Mouse (Mus musculus) limb, embryonic 13.5 days (tissue): ENCODE data around the gene Gtf2ird2. TPM values are rescaled to one million over a fixed set of nuclear protein-coding genes. Genes with fewer than 3 reads are reported as not detected.
A peak's percentile ranks its signal among the peaks of the same experiment; 100 is the strongest.

ENCODE experiments used
- ATAC-seq: fragments of 200-750 bp; cut with Nextera tagmentation; 2 replicates; pipeline ENCODE4 v1.8.0; 2017; ENCODE audit warnings: low read depth, moderate number of reproducible peaks, moderate TSS enrichment; ENCODE audit not compliant: low FRiP score
- H3K27ac ChIP-seq: fragments of 300-500 bp; sonication (generic); 2 replicates; pipeline ENCODE4 v1.5.1; 2015; ENCODE audit warnings: inconsistent platforms, mild to moderate bottlenecking, moderate library complexity
- H3K27me3 ChIP-seq: fragments of 300-500 bp; sonication (generic); 2 replicates; pipeline ENCODE4 v1.6.1; 2015; ENCODE audit warnings: mild to moderate bottlenecking, inconsistent platforms
- H3K36me3 ChIP-seq: fragments of 300-500 bp; sonication (generic); 2 replicates; pipeline ENCODE4 v1.6.1; 2015; ENCODE audit warnings: inconsistent platforms, mild to moderate bottlenecking, moderate library complexity
- H3K4me1 ChIP-seq: fragments of 300-500 bp; sonication (generic); 2 replicates; pipeline ENCODE4 v1.6.1; 2015; ENCODE audit warnings: inconsistent platforms
- H3K4me2 ChIP-seq: fragments of 300-500 bp; sonication (generic); replicated peaks from 2 replicates; pipeline ENCODE4 v1.6.1; 2015; ENCODE audit warnings: inconsistent platforms, mild to moderate bottlenecking, moderate library complexity
- H3K4me3 ChIP-seq: fragments of 300-500 bp; sonication (generic); 2 replicates; pipeline ENCODE4 v1.5.1; 2015; ENCODE audit warnings: moderate library complexity, mild to moderate bottlenecking, inconsistent platforms
- H3K9ac ChIP-seq: fragments of 300-500 bp; sonication (generic); 2 replicates; pipeline ENCODE4 v1.6.1; 2015; ENCODE audit warnings: mild to moderate bottlenecking, inconsistent platforms
- H3K9me3 ChIP-seq: fragments of 300-500 bp; sonication (generic); 2 replicates; pipeline ENCODE4 v1.6.1; 2016; ENCODE audit warnings: inconsistent platforms
- WGBS: fragments of 180-500 bp; shearing (Covaris S2); methylation state at CpG from one replicate; pipeline ENCODE4 v1.1.7; 2015; 5-methylcytosine and 5-hydroxymethylcytosine counted together
- polyA plus RNA-seq: library from polyadenylated mRNA; unstranded; fragments of >200 nt; fragmentation: Nextera tagmentation; extraction: Ambion mirVana; gene quantifications from 2 replicates; pipeline ENCODE4 v1.2.1, GENCODE M21; 2015

Gene Gtf2ird2
- polyA plus RNA-seq: 11.0 and 11.9 TPM in 2 replicates

GRCm38 (mm10) chr5:134183880-134184808 is at the start of gene Gtf2ird2:
TSS of gene Gtf2ird2 (plus strand) at chr5:134184019.
- Histone ChIP-seq H3K27me3 (no peaks in the 10 kb centered on the region), H3K4me3 (peak within 1 kb of the TSS; percentile 65), H3K9me3 (0 out of 2 replicates have a peak, but pooled peaks cover 3% of the 10 kb centered on the region), H3K4me1 (peaks cover 17% of the 10 kb centered on the region), H3K4me2 (peak within 1 kb of the TSS; percentile 76), H3K9ac (peak within 1 kb of the TSS; percentile 77), H3K27ac (peak within 1 kb of the TSS; percentile 92), H3K36me3 (no peaks in the 10 kb centered on the region)
- peak; percentile 95 for ATAC-seq
- WGBS: under 1% methylated on average over 92 of the region's 92 CpGs

GRCm38 (mm10) chr5:134136022-134136421 is 47.8 kb upstream of the Gtf2ird2 start:
- no peak for ATAC-seq

DNA sequence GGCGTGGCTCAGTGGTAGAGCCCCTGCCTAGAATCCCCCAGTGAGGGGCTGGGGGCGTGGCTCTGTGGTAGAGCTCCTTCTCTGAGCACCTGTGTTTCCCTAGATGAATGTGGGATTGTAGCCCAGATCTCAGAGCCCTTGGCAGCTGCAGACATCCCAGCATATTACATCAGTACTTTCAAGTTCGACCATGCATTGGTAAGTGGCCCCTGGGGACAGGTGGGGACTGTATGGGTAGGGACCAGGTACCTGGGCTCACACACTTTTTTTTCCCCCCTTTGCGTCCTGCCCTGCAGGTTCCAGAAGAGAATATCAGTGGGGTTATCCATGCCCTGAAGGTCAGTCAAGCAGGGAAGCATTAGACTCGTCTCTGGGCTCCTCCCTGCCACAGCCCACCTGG is 45.9 kb upstream of the Gtf2ird2 start:
- H3K9ac ChIP-seq: no peak overlapping the region
- no peak overlapping the region for H3K4me3 ChIP-seq
- no peak for ATAC-seq
- no peaks in the 10 kb centered on the region for H3K27me3 ChIP-seq
- H3K36me3 ChIP-seq: peaks cover 89% of the 10 kb centered on the region
- no peaks in the 10 kb centered on the region for H3K4me1 ChIP-seq
- 81% methylated on average over 5 of the region's 5 CpGs for WGBS
- no peak overlapping the region for H3K4me2 ChIP-seq
- no peak overlapping the region for H3K27ac ChIP-seq
- H3K9me3 ChIP-seq: no peaks in the 10 kb centered on the region

More at GRCm38 (mm10) chr5:134136022-134136421, 47.8 kb upstream of the Gtf2ird2 start:
- Histone ChIP-seq H3K4me3 (no peak overlapping the region), H3K27ac (no peak overlapping the region), H3K9me3 (no peaks in the 10 kb centered on the region), H3K4me1 (no peaks in the 10 kb centered on the region; the same call in 1 of the 2 replicates), H3K27me3 (no peaks in the 10 kb centered on the region), H3K36me3 (peaks cover 80% of the 10 kb centered on the region), H3K9ac (no peak overlapping the region), H3K4me2 (no peak overlapping the region)
- 98% methylated on average over 12 of the region's 12 CpGs for WGBS

DNA sequence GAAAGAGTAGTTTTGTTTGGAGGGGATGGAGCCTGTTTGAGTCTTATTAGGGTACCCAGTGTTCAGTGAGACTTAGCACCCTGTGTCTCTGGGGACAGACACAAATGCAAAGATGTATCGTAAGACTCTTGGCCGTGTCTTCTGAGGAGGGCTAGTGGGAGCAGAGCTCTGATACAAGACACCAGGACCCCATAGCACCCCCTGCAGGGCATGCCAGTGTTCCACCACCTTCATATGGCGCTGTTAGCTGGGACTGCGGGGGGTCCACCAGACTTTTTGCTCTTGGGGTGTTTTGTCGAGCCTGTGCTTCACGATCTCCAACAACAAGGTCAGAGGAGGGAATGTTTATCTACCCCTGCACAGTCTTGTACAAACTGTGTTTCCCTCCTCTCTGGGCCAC is 44.4 kb upstream of the Gtf2ird2 start:
- WGBS: 87% methylated on average over 6 of the region's 6 CpGs
- no peak overlapping the region for H3K4me3 ChIP-seq
- no peaks in the 10 kb centered on the region for H3K4me1 ChIP-seq
- no peak overlapping the region for H3K9ac ChIP-seq
- peaks cover 84% of the 10 kb centered on the region for H3K36me3 ChIP-seq
- no peak overlapping the region for H3K27ac ChIP-seq
- no peaks in the 10 kb centered on the region for H3K27me3 ChIP-seq
- ATAC-seq: no peak
- no peak overlapping the region for H3K4me2 ChIP-seq
- no peaks in the 10 kb centered on the region for H3K9me3 ChIP-seq

DNA sequence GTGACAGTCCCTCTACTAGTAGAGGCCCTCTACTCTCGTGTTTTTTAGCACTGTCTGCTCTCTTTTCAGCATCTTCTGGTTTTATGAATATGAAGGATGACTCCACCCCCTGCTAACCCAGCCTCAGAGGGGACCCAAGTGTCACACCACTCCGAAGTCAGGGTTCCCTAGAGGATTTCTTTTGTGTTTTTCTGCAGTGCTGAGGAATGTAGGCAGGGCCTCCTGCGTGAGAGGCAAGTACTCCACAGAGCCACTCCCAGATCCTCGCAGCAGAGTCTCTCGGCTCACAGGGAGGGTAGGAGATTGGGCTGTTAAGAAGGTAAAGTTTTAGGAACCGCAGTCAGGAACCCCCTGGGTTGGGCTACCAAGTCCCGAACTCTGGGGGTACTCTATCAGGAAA is 42.6 kb upstream of the Gtf2ird2 start:
- Histone ChIP-seq H3K9me3 (0 out of 2 replicates have a peak, but pooled peaks cover 2% of the 10 kb centered on the region), H3K36me3 (peaks cover 78% of the 10 kb centered on the region), H3K27ac (no peak overlapping the region), H3K27me3 (no peaks in the 10 kb centered on the region), H3K4me1 (no peaks in the 10 kb centered on the region), H3K4me3 (no peak overlapping the region), H3K9ac (no peak overlapping the region), H3K4me2 (no peak overlapping the region)
- 74% methylated on average over 7 of the region's 7 CpGs for WGBS
- ATAC-seq: no peak

DNA sequence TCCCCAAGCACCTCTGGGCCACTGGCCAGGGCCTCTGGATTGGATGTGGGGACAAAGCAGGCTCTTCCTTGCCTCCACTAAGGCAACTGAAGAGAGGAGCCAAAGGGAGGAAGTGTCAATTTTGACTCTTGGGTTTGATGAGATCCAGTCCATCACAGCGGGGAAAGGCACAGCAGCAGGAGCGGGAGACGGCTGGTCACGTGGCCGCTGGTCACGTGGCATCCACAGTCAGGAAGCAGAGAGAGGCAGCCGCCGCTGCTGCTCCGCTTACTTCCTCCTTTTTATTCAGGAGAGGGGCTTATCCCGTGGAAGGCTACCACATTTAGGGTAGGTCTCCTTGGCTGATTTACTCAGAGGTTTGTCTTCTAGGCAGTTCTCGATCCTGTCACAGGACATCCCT is 41.4 kb upstream of the Gtf2ird2 start:
- H3K4me3 ChIP-seq: no peak overlapping the region
- WGBS: 83% methylated on average over 11 of the region's 11 CpGs
- H3K27ac ChIP-seq: no peak overlapping the region
- no peak overlapping the region for H3K4me2 ChIP-seq
- no peak overlapping the region for H3K9ac ChIP-seq
- no peaks in the 10 kb centered on the region for H3K4me1 ChIP-seq
- ATAC-seq: no peak
- no peaks in the 10 kb centered on the region for H3K27me3 ChIP-seq
- H3K36me3 ChIP-seq: peaks cover 75% of the 10 kb centered on the region
- H3K9me3 ChIP-seq: 0 out of 2 replicates have a peak, but pooled peaks cover 2% of the 10 kb centered on the region

DNA sequence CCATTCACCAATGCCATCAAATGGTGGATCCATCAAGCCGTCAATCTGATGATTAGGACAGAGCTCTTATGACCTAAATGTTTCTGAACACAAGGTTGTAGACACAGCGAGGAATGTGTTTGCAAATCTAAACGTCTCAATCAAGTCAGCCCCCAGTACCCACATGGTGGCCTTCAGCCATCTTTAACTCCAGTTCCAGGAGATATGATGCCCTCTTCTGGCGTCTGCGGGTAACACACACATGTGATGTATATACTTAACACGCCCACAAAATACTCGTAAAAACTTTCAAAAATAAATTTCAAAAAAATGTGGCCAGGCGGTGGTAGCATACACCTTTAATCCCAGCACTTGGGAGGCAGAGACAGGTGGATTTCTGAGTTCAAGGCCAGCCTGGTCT is 38.8 kb upstream of the Gtf2ird2 start:
- ATAC-seq: no peak
- Histone ChIP-seq H3K27me3 (no peaks in the 10 kb centered on the region), H3K4me3 (no peak overlapping the region), H3K4me2 (no peak overlapping the region), H3K9ac (no peak overlapping the region), H3K27ac (no peak overlapping the region), H3K36me3 (peaks cover 77% of the 10 kb centered on the region), H3K4me1 (no peaks in the 10 kb centered on the region), H3K9me3 (0 out of 2 replicates have a peak, but pooled peaks cover 2% of the 10 kb centered on the region)
- 91% methylated on average over 8 of the region's 8 CpGs for WGBS

DNA sequence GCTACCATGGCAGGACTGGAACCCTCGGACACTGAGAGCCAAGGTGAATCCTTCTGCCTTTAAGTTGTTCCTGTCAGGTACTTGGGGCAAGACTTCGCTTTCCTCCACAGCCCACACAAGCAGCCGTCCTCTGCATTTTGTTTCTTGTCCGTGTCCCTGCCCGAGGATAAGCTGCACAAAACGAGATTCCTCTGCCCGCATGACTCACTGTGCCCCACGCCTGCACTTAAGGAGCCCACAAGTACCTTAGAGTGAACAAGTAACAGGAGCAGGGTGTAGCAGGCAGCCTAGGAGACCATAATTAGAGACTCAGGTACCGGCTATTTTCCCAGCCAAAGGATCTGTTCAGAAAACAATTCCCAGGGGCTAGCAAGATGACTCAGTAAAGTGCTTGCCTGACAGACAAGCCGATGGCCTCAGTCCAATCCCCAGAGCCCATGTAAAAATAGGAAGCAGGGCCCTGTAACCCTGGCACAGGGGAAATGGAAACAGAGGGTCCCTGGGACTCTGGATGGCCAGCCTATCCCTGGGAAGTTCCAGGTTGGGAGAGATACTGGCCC is 36.5 kb upstream of the Gtf2ird2 start:
- Histone ChIP-seq H3K9ac (no peak overlapping the region), H3K36me3 (peaks cover 82% of the 10 kb centered on the region), H3K27ac (no peak overlapping the region), H3K4me1 (no peaks in the 10 kb centered on the region), H3K4me3 (no peak overlapping the region), H3K4me2 (no peak overlapping the region), H3K9me3 (peaks cover 2% of the 10 kb centered on the region; the same call in 1 of the 2 replicates), H3K27me3 (no peaks in the 10 kb centered on the region)
- 86% methylated on average over 10 of the region's 10 CpGs for WGBS
- no peak for ATAC-seq

- peaks cover 82% of the 10 kb centered on the region for H3K36me3 ChIP-seq
- no peak overlapping the region for H3K4me3 ChIP-seq
- peaks cover 2% of the 10 kb centered on the region; the same call in 1 of the 2 replicates for H3K9me3 ChIP-seq
- no peaks in the 10 kb centered on the region for H3K4me1 ChIP-seq
- ATAC-seq: no peak
- H3K9ac ChIP-seq: no peak overlapping the region
- no peaks in the 10 kb centered on the region for H3K27me3 ChIP-seq
- no peak overlapping the region for H3K4me2 ChIP-seq
- 89% methylated on average over 4 of the region's 4 CpGs for WGBS
- no peak overlapping the region for H3K27ac ChIP-seq
Measured at GRCm38 (mm10) chr5:134148153-134148552, 35.7 kb upstream of the Gtf2ird2 start.

- Histone ChIP-seq H3K9ac (no peak overlapping the region), H3K4me2 (no peak overlapping the region), H3K36me3 (peaks cover 95% of the 10 kb centered on the region), H3K27me3 (no peaks in the 10 kb centered on the region), H3K9me3 (no peaks in the 10 kb centered on the region; the same call in 1 of the 2 replicates), H3K4me3 (no peak overlapping the region), H3K27ac (no peak overlapping the region), H3K4me1 (no peaks in the 10 kb centered on the region)
- no peak for ATAC-seq
- 77% methylated on average over 11 of the region's 11 CpGs for WGBS
Measured at GRCm38 (mm10) chr5:134151895-134152294, 31.9 kb upstream of the Gtf2ird2 start.

DNA sequence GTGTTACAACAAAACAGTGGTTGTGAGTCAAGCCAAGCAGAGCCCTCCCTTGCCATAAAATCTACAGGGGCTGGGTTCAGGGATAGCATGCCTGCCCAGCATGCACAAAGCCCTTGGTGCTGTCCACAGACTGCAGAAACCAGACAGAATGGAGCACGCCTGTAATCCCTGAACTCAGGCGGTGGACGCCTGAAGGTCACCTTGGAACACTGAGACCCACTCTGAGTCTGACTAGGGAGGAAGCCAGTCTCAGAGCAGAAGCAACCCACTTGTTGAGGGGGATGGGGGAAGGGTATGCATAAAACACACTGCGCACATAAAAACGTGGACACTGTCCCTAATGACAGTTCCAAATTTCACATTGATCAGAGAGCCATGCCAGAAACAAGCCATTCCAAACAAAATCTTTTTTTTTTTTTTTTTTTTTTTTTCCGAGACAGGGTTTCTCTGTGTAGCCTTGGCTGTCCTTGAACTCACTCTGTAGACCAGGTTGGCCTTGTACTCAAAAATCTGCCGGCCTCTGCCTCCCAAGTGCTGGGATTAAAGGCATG is 27.8 kb upstream of the Gtf2ird2 start:
- Histone ChIP-seq H3K4me1 (no peaks in the 10 kb centered on the region), H3K36me3 (peaks cover 93% of the 10 kb centered on the region), H3K27ac (no peak overlapping the region), H3K9ac (no peak overlapping the region), H3K9me3 (no peaks in the 10 kb centered on the region), H3K4me3 (no peak overlapping the region), H3K4me2 (no peak overlapping the region), H3K27me3 (no peaks in the 10 kb centered on the region)
- ATAC-seq: no peak
- 88% methylated on average over 7 of the region's 7 CpGs for WGBS

GRCm38 (mm10) chr5:134164688-134165087 is 19.1 kb upstream of the Gtf2ird2 start:
- no peak overlapping the region for H3K27ac ChIP-seq
- peaks cover 10% of the 10 kb centered on the region for H3K4me1 ChIP-seq
- no peak overlapping the region for H3K9ac ChIP-seq
- no peak overlapping the region for H3K4me3 ChIP-seq
- H3K36me3 ChIP-seq: peaks cover 79% of the 10 kb centered on the region
- no peaks in the 10 kb centered on the region for H3K9me3 ChIP-seq
- ATAC-seq: no peak
- no peak overlapping the region for H3K4me2 ChIP-seq
- 56% methylated on average over 5 of the region's 5 CpGs for WGBS
- no peaks in the 10 kb centered on the region for H3K27me3 ChIP-seq
